Mouse (Mus musculus) megakaryocyte, adult 5-6 weeks (primary cell): ENCODE measurements around the gene Vmn1r135. TPM values are rescaled to one million over a fixed set of nuclear protein-coding genes. Genes with fewer than 3 reads are reported as not detected.
"Not testable (repeated sequence)": the region's sequence is repeated elsewhere in the genome, so short reads cannot be mapped to it uniquely, and the experiment has no call there.

Experiments
- ATAC-seq: 2 replicates; pipeline ENCODE4 v1.8.0; 2016; ENCODE audit warnings: mild to moderate bottlenecking, inconsistent platforms; ENCODE audit not compliant: poor library complexity, severe bottlenecking
- total RNA-seq, 2 experiments: library from RNA; stranded (forward) in 1 of 2; stranded (reverse) in 1 of 2; fragments of 153-499, 151-499 nt in 1 of 2; fragments of 221-1000, 200-1000 nt in 1 of 2; gene quantifications; 2 replicates each; pipeline versions ENCODE4 v1.2.3 to v1.2.4; 2015 to 2017

Vmn1r135 gene
- not detected in 2 replicates for total RNA-seq (2015)
- not detected in 2 replicates for total RNA-seq (2017)

DNA sequence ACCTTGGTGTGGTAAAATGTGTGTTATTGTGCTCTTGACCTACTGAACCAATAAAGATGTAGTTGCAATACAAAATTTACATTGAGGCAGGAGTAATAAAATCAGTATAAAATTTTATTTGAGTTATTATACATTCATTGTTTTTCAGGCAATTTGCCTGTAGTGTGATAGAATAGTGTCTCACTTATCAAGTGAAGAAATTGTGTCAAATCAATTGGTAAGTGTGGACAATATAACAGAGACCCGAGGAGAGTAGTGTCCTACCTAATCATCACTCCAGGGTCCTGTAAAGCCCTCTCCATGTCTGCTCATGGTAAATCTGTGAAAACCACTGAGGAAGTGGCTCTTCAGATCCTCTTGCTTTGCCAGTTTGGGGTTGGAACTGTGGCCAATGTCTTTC is at the start of gene Vmn1r135:
TSS of gene Vmn1r135 (plus strand) at position 301 of the 400 bp plus-strand sequence.
- not testable (repeated sequence) for ATAC-seq

DNA sequence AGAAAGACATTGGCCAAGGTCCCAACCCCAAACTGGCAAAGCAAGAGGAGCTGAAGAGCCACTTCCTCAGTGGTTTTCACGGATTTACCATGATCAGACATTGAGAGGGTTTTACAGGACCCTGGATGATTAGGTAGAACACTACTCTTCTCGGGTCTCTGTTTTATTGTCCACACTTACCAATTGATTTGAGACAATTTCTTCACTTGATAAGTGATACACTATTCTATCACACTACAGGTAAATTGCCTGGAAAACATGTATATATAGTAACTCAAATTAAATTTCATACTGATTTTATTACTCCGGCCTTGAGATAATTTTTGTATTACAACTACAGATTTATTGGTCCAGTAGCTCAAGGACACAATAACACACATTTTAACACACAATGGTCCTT is 35.5 kb upstream of the Vmn1r135 start, which contains the start of gene Gm4177:
TSS of gene Gm4177 (minus strand) at position 101 of the 400 bp plus-strand sequence.
- not testable (repeated sequence) for ATAC-seq

DNA sequence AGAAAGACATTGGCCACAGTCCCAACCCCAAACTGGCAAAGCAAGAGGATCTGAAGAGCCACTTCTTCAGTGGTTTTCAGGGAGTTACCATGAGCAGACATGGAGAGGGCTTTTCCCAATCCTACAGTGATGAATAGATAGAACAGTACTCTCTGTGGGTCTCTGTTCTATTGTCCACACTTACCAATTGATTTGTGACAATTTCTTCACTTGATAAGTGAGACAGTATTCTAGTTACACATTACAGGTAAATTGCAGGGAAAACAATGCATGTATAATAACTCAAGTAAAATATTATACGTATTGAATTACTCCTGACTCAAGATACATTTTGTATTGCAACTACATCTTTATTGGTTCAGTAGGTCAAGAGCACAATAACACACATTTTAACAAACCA is 12.0 kb downstream of the Vmn1r135 start, which contains the start of gene Gm5725:
TSS of gene Gm5725 (minus strand) at position 101 of the 400 bp plus-strand sequence.
- not testable (repeated sequence) for ATAC-seq

Other genes starting within 250 kb of the Vmn1r135 start
- not detected in 2 replicates for gene Vmn1r132, start 218.3 kb upstream of the Vmn1r135 start, total RNA-seq (2015)
- not detected in 2 replicates for gene Vmn1r132, start 218.3 kb upstream of the Vmn1r135 start, total RNA-seq (2017)
- gene Gm4175, start 70.9 kb upstream of the Vmn1r135 start, total RNA-seq (2015): not detected in 2 replicates
- gene Gm4175, start 70.9 kb upstream of the Vmn1r135 start, total RNA-seq (2017): not detected in 2 replicates
- gene Gm4177, start 35.6 kb upstream of the Vmn1r135 start, total RNA-seq (2015): not detected in 2 replicates
- gene Gm4177, start 35.6 kb upstream of the Vmn1r135 start, total RNA-seq (2017): not detected in 2 replicates
- gene Gm5725, start 11.9 kb downstream of the Vmn1r135 start, total RNA-seq (2015): not detected in 2 replicates
- gene Gm5725, start 11.9 kb downstream of the Vmn1r135 start, total RNA-seq (2017): not detected in 2 replicates
- not detected in 2 replicates for gene Gm5891, start 88.9 kb downstream of the Vmn1r135 start, total RNA-seq (2015)
- gene Gm5891, start 88.9 kb downstream of the Vmn1r135 start, total RNA-seq (2017): not detected in 2 replicates
- not detected in 2 replicates for gene Vmn1r137, start 162.2 kb downstream of the Vmn1r135 start, total RNA-seq (2015)
- gene Vmn1r137, start 162.2 kb downstream of the Vmn1r135 start, total RNA-seq (2017): not detected in 2 replicates
- gene Vmn1r138, start 196.5 kb downstream of the Vmn1r135 start, total RNA-seq (2015): not detected in 2 replicates
- not detected in 2 replicates for gene Vmn1r138, start 196.5 kb downstream of the Vmn1r135 start, total RNA-seq (2017)
- gene Gm6176, start 224.0 kb downstream of the Vmn1r135 start, total RNA-seq (2015): not detected in 2 replicates
- gene Gm6176, start 224.0 kb downstream of the Vmn1r135 start, total RNA-seq (2017): not detected in 2 replicates
- gene Vmn1r139, start 236.7 kb downstream of the Vmn1r135 start, total RNA-seq (2015): not detected in 2 replicates
- gene Vmn1r139, start 236.7 kb downstream of the Vmn1r135 start, total RNA-seq (2017): not detected in 2 replicates